10 mouse cellular contexts compared by ENCODE assay signal in the genomic region with DNA sequence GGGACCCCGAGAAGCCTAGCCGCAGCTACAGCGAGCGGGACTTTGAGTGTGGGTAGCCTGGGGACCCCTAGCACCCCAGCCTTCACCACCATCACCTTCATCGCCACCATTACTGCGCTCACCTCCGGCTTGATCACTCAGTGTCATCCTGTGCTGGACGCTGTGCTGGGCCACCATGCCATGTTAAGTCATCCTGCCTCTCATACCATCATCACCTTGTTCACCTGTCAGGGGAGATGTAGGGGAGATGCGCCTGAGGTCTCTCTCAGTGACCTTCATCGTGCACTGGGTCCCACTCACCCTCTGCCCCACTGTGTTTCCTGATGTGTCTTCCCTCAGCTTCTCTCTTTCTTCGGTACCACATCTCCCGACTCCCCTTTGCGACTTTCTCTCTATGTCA. TPM values are rescaled to one million over a fixed set of nuclear protein-coding genes. Genes with fewer than 3 reads are reported as not detected.
A peak's percentile ranks its signal among the peaks of the same experiment; 100 is the strongest.
DNase-seq lines count a peak whose midpoint lies in the region; ATAC-seq and TF ChIP-seq lines count a peak whose summit lies in the region.
"Had no signal": no experiment of that assay in that cellular context is flagged by ENCODE, and none has a peak within 500 bp of the region (broad histone marks: within the 10 kb centered on the region; RNA-seq: fewer than 3 reads in every experiment).

No protein-coding gene starts in this region.

- H3K4me1 ChIP-seq in heart, embryonic 12.5 days (replicated peaks), result peaks cover 39% of the 10 kb centered on the region
- peaks cover 9% of the 10 kb centered on the region for H3K4me1 ChIP-seq in cortical plate, adult 2 months (ENCODE audit: control insufficient read depth, insufficient read depth, low read length)
- H3K4me1 ChIP-seq in hindbrain, embryonic 13.5 days (replicated peaks), result peaks cover 26% of the 10 kb centered on the region
- peaks cover 17% of the 10 kb centered on the region for H3K4me1 ChIP-seq in midbrain, embryonic 14.5 days (ENCODE audit: control insufficient read depth, insufficient read depth, low read length)

- peak overlapping the region; percentile 96 for H3K9ac ChIP-seq in heart, embryonic 12.5 days
- peak overlapping the region; percentile 94; the same call in 1 of the 2 replicates for H3K9ac ChIP-seq in hindbrain, embryonic 13.5 days
- H3K9ac ChIP-seq in midbrain, embryonic 14.5 days (replicated peaks; ENCODE audit: low read length), result peak overlapping the region; percentile 92; the same call in 1 of the 2 replicates

- H3K4me2 ChIP-seq in heart, embryonic 12.5 days, result peak overlapping the region; percentile 77
- peak overlapping the region; percentile 68 for H3K4me2 ChIP-seq in hindbrain, embryonic 13.5 days
- H3K4me2 ChIP-seq in midbrain, embryonic 14.5 days (ENCODE audit: low read length), result peak overlapping the region; percentile 75

- H3K36me3 ChIP-seq in heart, embryonic 12.5 days, result peaks cover 32% of the 10 kb centered on the region
- H3K36me3 ChIP-seq in hindbrain, embryonic 13.5 days, result peaks cover 43% of the 10 kb centered on the region
- peaks cover 27% of the 10 kb centered on the region for H3K36me3 ChIP-seq in midbrain, embryonic 14.5 days (ENCODE audit: control insufficient read depth, insufficient read depth, low read length)

- no peak for ATAC-seq in heart, embryonic 12.5 days (ENCODE audit: insufficient number of reproducible peaks, low FRiP score)
- 0 out of 2 replicates have a peak, but pooled peaks have one; percentile 5 for ATAC-seq in hindbrain, embryonic 13.5 days (ENCODE audit: low FRiP score)
- no peak for ATAC-seq in midbrain, embryonic 14.5 days (ENCODE audit: low FRiP score, low TSS enrichment)
- ATAC-seq in megakaryocyte-erythroid progenitor cell, adult 5-6 weeks (replicated peaks; ENCODE audit: low FRiP score, low TSS enrichment, poor library complexity, severe bottlenecking), result no peak
- ATAC-seq: activated CD4-positive, CD25-positive, alpha-beta regulatory T cell, adult 4 months had no signal

- peak overlapping the region; percentile 85 for H3K4me3 ChIP-seq in heart, embryonic 12.5 days
- H3K4me3 ChIP-seq in cortical plate, adult 2 months (ENCODE audit: insufficient read depth, low read length), result peak overlapping the region; percentile 34; the same call in 1 of the 2 replicates
- H3K4me3 ChIP-seq in hindbrain, embryonic 13.5 days, result peak overlapping the region; percentile 76
- no peak overlapping the region for H3K4me3 ChIP-seq in midbrain, embryonic 14.5 days (replicated peaks; ENCODE audit: low read depth, low read length)

- 0 out of 2 replicates have a peak, but pooled peaks cover 3% of the 10 kb centered on the region for H3K9me3 ChIP-seq in heart, embryonic 12.5 days (replicated peaks)
- H3K9me3 ChIP-seq in hindbrain, embryonic 13.5 days, result no peaks in the 10 kb centered on the region
- H3K9me3 ChIP-seq in midbrain, embryonic 14.5 days (ENCODE audit: control insufficient read depth, low read length), result no peaks in the 10 kb centered on the region

- no peak for DNase-seq in heart, adult 18-20 months
- DNase-seq in midbrain, embryonic 14.5 days, result no peak
- no peak for DNase-seq in embryo, embryonic 10 days (ENCODE audit: low spot score)
- DNase-seq in spleen, postnatal 4 days (ENCODE audit: low spot score in 2 of 2), result no peak

- H3K27me3 ChIP-seq in heart, embryonic 12.5 days (replicated peaks), result no peaks in the 10 kb centered on the region
- no peaks in the 10 kb centered on the region for H3K27me3 ChIP-seq in hindbrain, embryonic 13.5 days
- no peaks in the 10 kb centered on the region for H3K27me3 ChIP-seq in midbrain, embryonic 14.5 days (ENCODE audit: control insufficient read depth, insufficient read depth, low read length)

- no peak for TF ChIP-seq POLR2A in cortical plate, adult 2 months (IDR thresholded peaks at IDR 0.05; ENCODE audit: extremely low read depth, insufficient read depth, low read length)

- peak overlapping the region; percentile 52; the same call in 1 of the 2 replicates for H3K27ac ChIP-seq in heart, embryonic 12.5 days (ENCODE audit: poor library complexity, severe bottlenecking)
- H3K27ac ChIP-seq in cortical plate, adult 2 months (ENCODE audit: insufficient read depth, low read length), result peak overlapping the region; percentile 12; the same call in 1 of the 2 replicates
- H3K27ac ChIP-seq in hindbrain, embryonic 13.5 days, result no peak overlapping the region
- no peak overlapping the region for H3K27ac ChIP-seq in midbrain, embryonic 14.5 days (replicated peaks; ENCODE audit: low read depth, low read length)
- H3K27ac ChIP-seq: macrophage had no signal

- WGBS in heart, embryonic 12.5 days, result 91% methylated on average over 13 of the region's 13 CpGs
- WGBS in hindbrain, embryonic 13.5 days, result 97% methylated on average over 13 of the region's 13 CpGs
- WGBS in midbrain, embryonic 14.5 days, result 96% methylated on average over 13 of the region's 13 CpGs

- no peak for TF ChIP-seq CTCF in cortical plate, adult 2 months (IDR thresholded peaks at IDR 0.05; ENCODE audit: extremely low read depth, insufficient read depth, low read length)

RNA-seq across cellular contexts. Expression of a gene that starts 1.3 kb away (rescaled TPM):
- 32.6 and 35.7 TPM in 2 replicates for polyA plus RNA-seq in heart, embryonic 12.5 days (2016; fragmentation: Nextera tagmentation; extraction: Ambion mirVana)
- total RNA-seq in heart, adult 18-20 months (2021), result 100 to 1,000 TPM; 249 to 266 TPM
- 121 and 131 TPM in 2 replicates for polyA plus RNA-seq in cortical plate, adult 2 months (2012; rRNA removed)
- 50.4 and 50.9 TPM in 2 replicates for polyA plus RNA-seq in hindbrain, embryonic 13.5 days (2015; fragmentation: Nextera tagmentation; extraction: Ambion mirVana)
- polyA plus RNA-seq in midbrain, embryonic 14.5 days (2014; fragmentation: Nextera tagmentation; extraction: Ambion mirVana), result 31.5 and 41.0 TPM in 2 replicates
- total RNA-seq in megakaryocyte-erythroid progenitor cell, adult 5-6 weeks (2014; fragmentation: Nextera tagmentation), result not detected in 2 replicates
- not detected in 2 replicates for total RNA-seq in megakaryocyte-erythroid progenitor cell, adult 5-6 weeks (2017)

RNA-seq across cellular contexts. Expression of a gene that starts 26.0 kb away (rescaled TPM):
- polyA plus RNA-seq in heart, embryonic 12.5 days (2016; fragmentation: Nextera tagmentation; extraction: Ambion mirVana), result 20.5 and 20.9 TPM in 2 replicates
- 10 to 100 TPM in 1 of 2 experiments, 1 to 10 TPM in 1; 6.6 to 10.9 TPM for total RNA-seq in heart, adult 18-20 months (2021)
- polyA plus RNA-seq in cortical plate, adult 2 months (2012; rRNA removed), result 36.2 and 37.8 TPM in 2 replicates
- 18.6 and 20.7 TPM in 2 replicates for polyA plus RNA-seq in hindbrain, embryonic 13.5 days (2015; fragmentation: Nextera tagmentation; extraction: Ambion mirVana)
- 15.7 and 21.0 TPM in 2 replicates for polyA plus RNA-seq in midbrain, embryonic 14.5 days (2014; fragmentation: Nextera tagmentation; extraction: Ambion mirVana)
- 12.1 and 17.6 TPM in 2 replicates for total RNA-seq in megakaryocyte-erythroid progenitor cell, adult 5-6 weeks (2014; fragmentation: Nextera tagmentation)
- 6.9 and 11.9 TPM in 2 replicates for total RNA-seq in megakaryocyte-erythroid progenitor cell, adult 5-6 weeks (2017)

RNA-seq across cellular contexts. Expression of a gene that starts 40.5 kb away (rescaled TPM):
- 7.5 and 9.2 TPM in 2 replicates for polyA plus RNA-seq in heart, embryonic 12.5 days (2016; fragmentation: Nextera tagmentation; extraction: Ambion mirVana)
- total RNA-seq in heart, adult 18-20 months (2021), result 1 to 10 TPM; 3.0 to 3.1 TPM
- polyA plus RNA-seq in cortical plate, adult 2 months (2012; rRNA removed), result 88.7 and 90.3 TPM in 2 replicates
- 11.5 and 11.7 TPM in 2 replicates for polyA plus RNA-seq in hindbrain, embryonic 13.5 days (2015; fragmentation: Nextera tagmentation; extraction: Ambion mirVana)
- 9.3 and 16.8 TPM in 2 replicates for polyA plus RNA-seq in midbrain, embryonic 14.5 days (2014; fragmentation: Nextera tagmentation; extraction: Ambion mirVana)
- total RNA-seq in megakaryocyte-erythroid progenitor cell, adult 5-6 weeks (2014; fragmentation: Nextera tagmentation), result 0.72 TPM in 1 of 2 replicates, not detected in the other
- not detected in 2 replicates for total RNA-seq in megakaryocyte-erythroid progenitor cell, adult 5-6 weeks (2017)
- polyA plus RNA-seq: activated CD4-positive, CD25-positive, alpha-beta regulatory T cell, adult 4 months; macrophage had no signal

RNA-seq across cellular contexts. Expression of a gene that starts 41.1 kb away (rescaled TPM):
- polyA plus RNA-seq in heart, embryonic 12.5 days (2016; fragmentation: Nextera tagmentation; extraction: Ambion mirVana), result 137 and 147 TPM in 2 replicates
- 100 to 1,000 TPM; 107 to 108 TPM for total RNA-seq in heart, adult 18-20 months (2021)
- polyA plus RNA-seq in cortical plate, adult 2 months (2012; rRNA removed), result 32.9 and 34.5 TPM in 2 replicates
- 21.0 and 22.8 TPM in 2 replicates for polyA plus RNA-seq in hindbrain, embryonic 13.5 days (2015; fragmentation: Nextera tagmentation; extraction: Ambion mirVana)
- polyA plus RNA-seq in midbrain, embryonic 14.5 days (2014; fragmentation: Nextera tagmentation; extraction: Ambion mirVana), result 22.0 and 24.1 TPM in 2 replicates
- total RNA-seq in megakaryocyte-erythroid progenitor cell, adult 5-6 weeks (2014; fragmentation: Nextera tagmentation), result 0.40 and 0.68 TPM in 2 replicates
- total RNA-seq in megakaryocyte-erythroid progenitor cell, adult 5-6 weeks (2017), result 0.30 and 0.47 TPM in 2 replicates
- polyA plus RNA-seq: activated CD4-positive, CD25-positive, alpha-beta regulatory T cell, adult 4 months; macrophage had no signal

Comparison
In these comparisons a context has a peak if more than half of its experiments do, and no peak if none do; other contexts are left out.
1. H3K27ac ChIP-seq: peak in heart, embryonic 12.5 days (single experiment) and cortical plate, adult 2 months (single experiment); none in hindbrain, embryonic 13.5 days (single experiment) and midbrain, embryonic 14.5 days (single experiment).
2. Peak in every context shown above with its lines, with median percentiles within 50 percentile points of each other: H3K4me2 ChIP-seq and H3K9ac ChIP-seq.